Mouse (Mus musculus): Measurements from ENCODE around the gene Timd2. TPM values are rescaled to one million over a fixed set of nuclear protein-coding genes. Genes with fewer than 3 reads are reported as not detected.
"Not testable (repeated sequence)": the region's sequence is repeated elsewhere in the genome, so short reads cannot be mapped to it uniquely, and the experiment has no call there.

Gene Timd2
- total RNA-seq (2014; fragmentation: Nextera tagmentation) (not detected in 2 replicates), total RNA-seq (2017) (0.06 TPM in 1 of 2 replicates, not detected in the other), polyA plus RNA-seq (2012) (not detected in 2 replicates)

- no peak for TF ChIP-seq POLR2AphosphoS5 (IDR thresholded peaks at IDR 0.05; ENCODE audit: insufficient replicate concordance, low read depth, low read length)
- no peak for TF ChIP-seq GATA2 (IDR thresholded peaks at IDR 0.05; ENCODE audit: borderline replicate concordance, low read depth, low read length)
- TF ChIP-seq CTCF (IDR thresholded peaks at IDR 0.05; ENCODE audit: low read depth, low read length): no peak
- no peak for TF ChIP-seq TAL1 (conservative IDR thresholded peaks at IDR 0.05; ENCODE audit: low read depth, low read length)
- TF ChIP-seq GATA1 (IDR thresholded peaks at IDR 0.05; ENCODE audit: borderline replicate concordance, low read length): no peak
- DNase-seq (ENCODE audit: low spot score) (no peak), ATAC-seq (ENCODE audit: extremely low read depth, insufficient number of reproducible peaks, low FRiP score, poor library complexity, severe bottlenecking) (no peak)
These were observed at the start of gene Timd2 for GRCm38 (mm10) chr11:46706664-46707356. Gene Timd2, minus strand, starts transcription at chr11:46707061.

DNA sequence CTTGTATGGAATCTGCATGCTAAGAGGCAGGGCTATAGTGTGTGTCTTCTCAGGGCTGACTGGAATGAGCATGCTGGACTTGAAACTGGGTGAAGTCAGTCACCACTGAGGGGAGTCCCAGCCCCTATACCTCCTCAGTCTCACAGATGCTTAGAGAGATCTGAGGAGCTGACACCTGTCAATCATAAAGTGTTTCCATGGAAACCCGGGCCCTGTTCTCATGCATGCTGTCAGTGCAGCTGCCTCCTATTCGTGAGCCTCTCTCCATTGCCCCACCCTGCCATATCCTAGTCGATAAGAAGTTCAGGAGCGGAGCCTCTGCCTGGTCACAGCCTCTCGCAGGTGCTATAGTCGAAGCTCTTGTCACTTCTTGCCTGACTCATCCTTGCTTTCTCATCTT, 48.9 kb upstream of the Timd2 start:
- not testable (repeated sequence) for H3K4me1 ChIP-seq (ENCODE audit: insufficient read depth, low read depth, low read length); H3K9me3 ChIP-seq (replicated peaks); ATAC-seq (ENCODE audit: extremely low read depth, insufficient number of reproducible peaks, low FRiP score, poor library complexity, severe bottlenecking); H3K27me3 ChIP-seq (ENCODE audit: insufficient read depth, low read length); DNase-seq (ENCODE audit: low spot score); H3K36me3 ChIP-seq (replicated peaks); H3K4me3 ChIP-seq (ENCODE audit: low read depth, low read length)

More at GRCm38 (mm10) chr11:46706664-46707356, at the start of gene Timd2:
- Histone ChIP-seq H3K36me3 (replicated peaks) (no peaks in the 10 kb centered on the region), H3K27me3 (ENCODE audit: insufficient read depth, low read length) (no peaks in the 10 kb centered on the region), H3K9me3 (replicated peaks) (no peaks in the 10 kb centered on the region), H3K4me1 (ENCODE audit: insufficient read depth, low read depth, low read length) (no peaks in the 10 kb centered on the region), H3K4me3 (ENCODE audit: low read depth, low read length) (no peak within 1 kb of the TSS)

- Histone ChIP-seq H3K27me3 (ENCODE audit: insufficient read depth, low read length) (no peaks in the 10 kb centered on the region), H3K9me3 (replicated peaks) (no peaks in the 10 kb centered on the region), H3K36me3 (replicated peaks) (no peaks in the 10 kb centered on the region), H3K4me1 (ENCODE audit: insufficient read depth, low read depth, low read length) (no peaks in the 10 kb centered on the region), H3K4me3 (ENCODE audit: low read depth, low read length) (no peak overlapping the region)
- no peak for TF ChIP-seq TAL1 (conservative IDR thresholded peaks at IDR 0.05; ENCODE audit: low read depth, low read length)
- no peak for TF ChIP-seq CTCF (IDR thresholded peaks at IDR 0.05; ENCODE audit: low read depth, low read length)
- TF ChIP-seq GATA1 (IDR thresholded peaks at IDR 0.05; ENCODE audit: borderline replicate concordance, low read length): no peak
- no peak for TF ChIP-seq GATA2 (IDR thresholded peaks at IDR 0.05; ENCODE audit: borderline replicate concordance, low read depth, low read length)
- no peak for TF ChIP-seq POLR2AphosphoS5 (IDR thresholded peaks at IDR 0.05; ENCODE audit: insufficient replicate concordance, low read depth, low read length)
- DNase-seq (ENCODE audit: low spot score) (no peak), ATAC-seq (ENCODE audit: extremely low read depth, insufficient number of reproducible peaks, low FRiP score, poor library complexity, severe bottlenecking) (no peak)
These were observed 47.8 kb upstream of the Timd2 start for GRCm38 (mm10) chr11:46754669-46755068.

DNA sequence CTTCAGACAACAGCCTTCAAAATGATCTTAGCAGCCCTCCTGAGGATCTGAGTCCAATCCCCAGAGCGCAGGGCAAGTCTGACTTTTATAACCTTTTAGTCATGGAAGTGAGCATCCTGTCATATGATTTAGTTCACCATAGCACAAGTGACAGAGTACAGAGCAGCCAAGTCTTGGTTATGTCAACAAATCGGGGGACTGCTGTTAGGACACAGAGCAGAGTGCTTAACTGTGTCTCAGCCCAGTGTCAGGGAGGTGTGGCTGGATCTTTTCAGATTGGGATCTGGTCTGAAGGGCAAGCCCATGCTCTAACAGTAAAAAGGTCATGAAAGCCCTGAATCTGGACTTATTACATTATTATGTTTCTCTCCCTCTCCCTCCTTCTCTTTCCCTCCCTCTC, 46.8 kb upstream of the Timd2 start:
- no peaks in the 10 kb centered on the region for H3K27me3 ChIP-seq (ENCODE audit: insufficient read depth, low read length)
- H3K9me3 ChIP-seq (replicated peaks): no peaks in the 10 kb centered on the region
- no peaks in the 10 kb centered on the region for H3K4me1 ChIP-seq (ENCODE audit: insufficient read depth, low read depth, low read length)
- H3K4me3 ChIP-seq (ENCODE audit: low read depth, low read length): no peak overlapping the region
- TF ChIP-seq POLR2AphosphoS5 (IDR thresholded peaks at IDR 0.05; ENCODE audit: insufficient replicate concordance, low read depth, low read length): no peak
- TF ChIP-seq TAL1 (conservative IDR thresholded peaks at IDR 0.05; ENCODE audit: low read depth, low read length): no peak
- no peak for TF ChIP-seq GATA1 (IDR thresholded peaks at IDR 0.05; ENCODE audit: borderline replicate concordance, low read length)
- no peak for TF ChIP-seq CTCF (IDR thresholded peaks at IDR 0.05; ENCODE audit: low read depth, low read length)
- no peak for TF ChIP-seq GATA2 (IDR thresholded peaks at IDR 0.05; ENCODE audit: borderline replicate concordance, low read depth, low read length)
- DNase-seq (ENCODE audit: low spot score) (no peak), ATAC-seq (ENCODE audit: extremely low read depth, insufficient number of reproducible peaks, low FRiP score, poor library complexity, severe bottlenecking) (no peak)
- H3K36me3 ChIP-seq (replicated peaks): no peaks in the 10 kb centered on the region

DNA sequence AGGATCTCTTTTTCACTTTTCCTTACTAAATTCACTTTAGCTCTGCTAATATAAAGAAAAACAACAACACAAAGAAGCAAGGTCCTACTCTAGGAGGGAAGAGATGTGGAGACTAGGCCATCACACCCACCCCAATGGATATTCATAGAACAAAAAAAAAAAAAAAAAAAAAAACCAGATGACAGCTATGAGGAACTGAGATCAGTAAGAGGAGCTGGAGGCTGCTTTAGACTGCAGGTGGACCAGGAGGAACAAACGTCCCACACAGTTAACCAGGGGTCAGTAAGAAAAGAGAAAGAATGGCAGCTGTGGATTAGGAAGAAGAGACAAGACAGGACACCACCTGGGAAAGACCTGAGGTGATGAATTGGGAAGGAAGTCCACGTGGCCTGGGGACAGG, 41.1 kb upstream of the Timd2 start:
- ATAC-seq (ENCODE audit: extremely low read depth, insufficient number of reproducible peaks, low FRiP score, poor library complexity, severe bottlenecking): no peak
- Histone ChIP-seq H3K4me3 (ENCODE audit: low read depth, low read length) (no peak overlapping the region), H3K9me3 (replicated peaks) (no peaks in the 10 kb centered on the region), H3K27me3 (ENCODE audit: insufficient read depth, low read length) (no peaks in the 10 kb centered on the region; the same call in 1 of the 2 replicates), H3K36me3 (replicated peaks) (no peaks in the 10 kb centered on the region), H3K4me1 (ENCODE audit: insufficient read depth, low read depth, low read length) (no peaks in the 10 kb centered on the region)
- no peak for DNase-seq (ENCODE audit: low spot score)
- TF ChIP-seq CTCF (IDR thresholded peaks at IDR 0.05; ENCODE audit: low read depth, low read length) (no peak), POLR2AphosphoS5 (IDR thresholded peaks at IDR 0.05; ENCODE audit: insufficient replicate concordance, low read depth, low read length) (no peak), TAL1 (conservative IDR thresholded peaks at IDR 0.05; ENCODE audit: low read depth, low read length) (no peak), GATA2 (IDR thresholded peaks at IDR 0.05; ENCODE audit: borderline replicate concordance, low read depth, low read length) (no peak), GATA1 (IDR thresholded peaks at IDR 0.05; ENCODE audit: borderline replicate concordance, low read length) (no peak)

DNA sequence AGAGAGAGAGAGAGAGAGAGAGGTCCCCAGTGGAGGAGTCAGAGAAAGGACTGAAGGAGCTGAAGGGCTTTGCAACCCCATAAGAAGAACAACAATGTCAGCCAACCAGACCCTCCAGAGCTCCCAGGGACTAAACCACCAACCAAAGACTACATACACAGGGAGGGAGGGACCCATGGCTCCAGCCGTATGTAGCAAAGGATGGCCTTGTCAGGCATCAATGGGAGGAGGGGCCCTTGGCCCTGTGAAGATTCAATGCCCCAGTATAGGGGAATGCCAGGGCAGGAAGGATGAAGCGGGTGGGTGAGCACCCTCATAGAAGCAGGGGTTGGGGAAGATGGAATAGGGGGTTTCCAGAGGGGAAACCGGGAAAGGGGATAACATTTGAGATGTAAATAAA, 34.9 kb upstream of the Timd2 start:
- TF ChIP-seq POLR2AphosphoS5 (IDR thresholded peaks at IDR 0.05; ENCODE audit: insufficient replicate concordance, low read depth, low read length): no peak
- no peak for TF ChIP-seq TAL1 (conservative IDR thresholded peaks at IDR 0.05; ENCODE audit: low read depth, low read length)
- TF ChIP-seq CTCF (IDR thresholded peaks at IDR 0.05; ENCODE audit: low read depth, low read length): no peak
- no peak for TF ChIP-seq GATA1 (IDR thresholded peaks at IDR 0.05; ENCODE audit: borderline replicate concordance, low read length)
- TF ChIP-seq GATA2 (IDR thresholded peaks at IDR 0.05; ENCODE audit: borderline replicate concordance, low read depth, low read length): no peak
- no peaks in the 10 kb centered on the region for H3K9me3 ChIP-seq (replicated peaks)

More for the DNA sequence above, 34.9 kb upstream of the Timd2 start:
- no peak overlapping the region for H3K4me3 ChIP-seq (ENCODE audit: low read depth, low read length)
- no peaks in the 10 kb centered on the region for H3K36me3 ChIP-seq (replicated peaks)
- H3K4me1 ChIP-seq (ENCODE audit: insufficient read depth, low read depth, low read length): no peaks in the 10 kb centered on the region
- DNase-seq (ENCODE audit: low spot score) (no peak), ATAC-seq (ENCODE audit: extremely low read depth, insufficient number of reproducible peaks, low FRiP score, poor library complexity, severe bottlenecking) (no peak)
- H3K27me3 ChIP-seq (ENCODE audit: insufficient read depth, low read length): no peaks in the 10 kb centered on the region; the same call in 1 of the 2 replicates
